Mouse (Mus musculus) MEL (cell line): ENCODE data around the gene Krtcap2. TPM values are rescaled to one million over a fixed set of nuclear protein-coding genes. Genes with fewer than 3 reads are reported as not detected.

Experiments used
- DNase-seq: peaks from one replicate; pipeline ENCODE4 v3.0.0; 2011; ENCODE audit warnings: low read depth, low spot score
- H3K27ac ChIP-seq: 2 replicates; pipeline ENCODE4 v1.5.1; 2012; ENCODE audit warnings: low read depth, mild to moderate bottlenecking, control low read depth, low read length, moderate library complexity; ENCODE audit not compliant: control insufficient read depth
- H3K27me3 ChIP-seq, 2 experiments: fragments of 150-350 bp in 1 of 2; sonication (generic) in 1 of 2; 2 replicates each; pipeline ENCODE4 v1.6.1; 2012; ENCODE audit warnings: low read length in 2 of 2, mild to moderate bottlenecking in 2 of 2, improper control_type of control experiment in 1 of 2, moderate library complexity in 1 of 2; ENCODE audit not compliant: insufficient read depth in 2 of 2, control insufficient read depth in 1 of 2
- H3K36me3 ChIP-seq, 2 experiments: 2 replicates each; pipeline ENCODE4 v1.6.1; 2012 to 2014; ENCODE audit warnings: low read length in 2 of 2, improper control_type of control experiment in 1 of 2, inconsistent platforms in 1 of 2, mild to moderate bottlenecking in 1 of 2; ENCODE audit not compliant: insufficient read depth in 2 of 2, control insufficient read depth in 1 of 2
- H3K4me1 ChIP-seq, 2 experiments: fragments of 150-350 bp in 1 of 2; sonication (generic) in 1 of 2; 2 replicates each; pipeline ENCODE4 v1.6.1; 2012; ENCODE audit warnings: low read length in 2 of 2, improper control_type of control experiment in 1 of 2, mild to moderate bottlenecking in 1 of 2; ENCODE audit not compliant: insufficient read depth in 2 of 2, control insufficient read depth in 1 of 2
- H3K4me3 ChIP-seq, 2 experiments: fragments of 150-350 bp in 1 of 2; sonication (generic) in 1 of 2; 2 replicates each; pipeline ENCODE4 v1.5.1; 2012; ENCODE audit warnings: low read depth in 2 of 2, low read length in 2 of 2, mild to moderate bottlenecking in 2 of 2, moderate library complexity in 2 of 2, control low read depth in 1 of 2, improper control_type of control experiment in 1 of 2; ENCODE audit not compliant: control insufficient read depth in 1 of 2, insufficient read depth in 1 of 2
- H3K79me2 ChIP-seq: 2 replicates; pipeline ENCODE4 v1.6.1; 2012; ENCODE audit warnings: mild to moderate bottlenecking, low read length, moderate library complexity; ENCODE audit not compliant: control insufficient read depth, poor library complexity, insufficient read depth
- H3K9ac ChIP-seq: 2 replicates; pipeline ENCODE4 v1.6.1; 2012; ENCODE audit warnings: low read depth, mild to moderate bottlenecking, control low read depth, low read length, moderate library complexity; ENCODE audit not compliant: control insufficient read depth, poor library complexity, severe bottlenecking
- H3K9me3 ChIP-seq: fragments of 150-350 bp; sonication (generic); replicated peaks from 2 replicates; pipeline ENCODE4 v1.6.1; 2012; ENCODE audit warnings: mild to moderate bottlenecking, low read length, improper control_type of control experiment, moderate library complexity; ENCODE audit not compliant: insufficient read depth
- CHD1 ChIP-seq: IDR thresholded peaks from 2 replicates; pipeline ENCODE4 v1.6.1; 2012; ENCODE audit warnings: low read depth, mild to moderate bottlenecking, inconsistent platforms, low read length, improper control_type of control experiment
- EP300 ChIP-seq, 2 experiments: IDR thresholded peaks; 2 replicates each; pipeline ENCODE4 v1.6.1; 2011; ENCODE audit warnings: improper control_type of control experiment in 2 of 2, low read length in 2 of 2, low read depth in 1 of 2, mild to moderate bottlenecking in 1 of 2
- JUND ChIP-seq: IDR thresholded peaks from 2 replicates; pipeline ENCODE4 v1.6.1; 2011; ENCODE audit warnings: low read depth, mild to moderate bottlenecking, improper control_type of control experiment, low read length
- MAX ChIP-seq: IDR thresholded peaks from 2 replicates; pipeline ENCODE4 v1.6.1; 2011; ENCODE audit warnings: low read length, improper control_type of control experiment
- MEF2A ChIP-seq: IDR thresholded peaks from 2 replicates; pipeline ENCODE4 v1.6.1; 2014; ENCODE audit warnings: low read depth, mild to moderate bottlenecking, inconsistent platforms, low read length, improper control_type of control experiment; ENCODE audit not compliant: poor library complexity, insufficient replicate concordance, severe bottlenecking; ENCODE audit errors: extremely low read depth
- MXI1 ChIP-seq: IDR thresholded peaks from 2 replicates; pipeline ENCODE4 v1.6.1; 2011; ENCODE audit warnings: mild to moderate bottlenecking, low read depth, low read length, improper control_type of control experiment
- MYB ChIP-seq: IDR thresholded peaks from 2 replicates; pipeline ENCODE4 v1.6.1; 2011; ENCODE audit warnings: mild to moderate bottlenecking, low read depth, low read length, improper control_type of control experiment
- NELFE ChIP-seq: IDR thresholded peaks from 2 replicates; pipeline ENCODE4 v1.6.1; 2011; ENCODE audit warnings: low read depth, low read length, improper control_type of control experiment
- NRF1 ChIP-seq: IDR thresholded peaks from 2 replicates; pipeline ENCODE4 v1.6.1; 2014; ENCODE audit warnings: low read depth, mild to moderate bottlenecking, inconsistent platforms, low read length, improper control_type of control experiment, moderate library complexity; ENCODE audit not compliant: poor library complexity, insufficient read depth, severe bottlenecking
- POLR2A ChIP-seq, 2 experiments: IDR thresholded peaks; 2 replicates each; pipeline ENCODE4 v1.6.1; 2011 to 2012; ENCODE audit warnings: low read length in 2 of 2, mild to moderate bottlenecking in 2 of 2, control low read depth in 1 of 2, improper control_type of control experiment in 1 of 2, low read depth in 1 of 2, moderate library complexity in 1 of 2; ENCODE audit not compliant: control insufficient read depth in 1 of 2, insufficient read depth in 1 of 2, poor library complexity in 1 of 2
- RAD21 ChIP-seq: IDR thresholded peaks from 2 replicates; pipeline ENCODE4 v1.6.1; 2011; ENCODE audit warnings: mild to moderate bottlenecking, low read depth, low read length, improper control_type of control experiment
- RCOR1 ChIP-seq: IDR thresholded peaks from 2 replicates; pipeline ENCODE4 v1.6.1; 2012; ENCODE audit warnings: low read depth, mild to moderate bottlenecking, inconsistent platforms, low read length, improper control_type of control experiment
- SIN3A ChIP-seq: IDR thresholded peaks from 2 replicates; pipeline ENCODE4 v1.6.1; 2012; ENCODE audit warnings: low read length, improper control_type of control experiment, inconsistent platforms
- TAL1 ChIP-seq: IDR thresholded peaks from 2 replicates; pipeline ENCODE4 v1.6.1; 2012; ENCODE audit warnings: mild to moderate bottlenecking, inconsistent platforms, low read length, moderate library complexity, mixed read lengths
- TBP ChIP-seq: IDR thresholded peaks from 2 replicates; pipeline ENCODE4 v1.8.0; 2011; ENCODE audit warnings: low read depth, low read length, improper control_type of control experiment
- TCF12 ChIP-seq: IDR thresholded peaks from 2 replicates; pipeline ENCODE4 v1.6.1; 2014; ENCODE audit warnings: low read depth, mild to moderate bottlenecking, inconsistent platforms, low read length, improper control_type of control experiment, moderate library complexity
- USF1 ChIP-seq: IDR thresholded peaks from 2 replicates; pipeline ENCODE4 v1.6.1; 2014; ENCODE audit warnings: low read depth, mild to moderate bottlenecking, inconsistent platforms, low read length, improper control_type of control experiment, moderate library complexity
- ZC3H11A ChIP-seq: IDR thresholded peaks from 2 replicates; pipeline ENCODE4 v1.6.1; 2012; ENCODE audit warnings: low read depth, mild to moderate bottlenecking, inconsistent platforms, low read length, improper control_type of control experiment
- ZKSCAN1 ChIP-seq: IDR thresholded peaks from 2 replicates; pipeline ENCODE4 v1.6.1; 2012; ENCODE audit warnings: low read depth, mild to moderate bottlenecking, inconsistent platforms, low read length, improper control_type of control experiment, moderate library complexity
- ZMIZ1 ChIP-seq: IDR thresholded peaks from 2 replicates; pipeline ENCODE4 v1.6.1; 2012; ENCODE audit warnings: low read depth, mild to moderate bottlenecking, inconsistent platforms, low read length, improper control_type of control experiment, moderate library complexity
- polyA plus RNA-seq, 2 experiments: library from polyadenylated mRNA; stranded (reverse) in 1 of 2; unstranded in 1 of 2; fragments of >175 nt in 1 of 2; fragments of >200 nt in 1 of 2; gene quantifications; 2 replicates each; pipeline versions ENCODE4 v1.2.1 to v1.2.4; 2012; ENCODE audit warnings: low replicate concordance in 2 of 2, low read depth in 1 of 2; ENCODE audit not compliant: insufficient read length in 2 of 2, insufficient read depth in 1 of 2, missing spikeins in 1 of 2
- total RNA-seq: library from RNA; depleted of rRNA; stranded (reverse); fragments of 300-350 nt; gene quantifications from 2 replicates; pipeline ENCODE4 v1.2.3, GENCODE M21; 2012

The Krtcap2 gene
- total and polyA plus RNA-seq, 3 experiments = 171 to 497 TPM; not detected in 1

- peaks cover 1% of the 10 kb centered on the region; the same call in 1 of the 2 replicates for H3K79me2 ChIP-seq
- no peak for DNase-seq
- H3K4me1 ChIP-seq = peaks cover 3 to 26% of the 10 kb centered on the region in 2 experiments
- H3K4me3 ChIP-seq = no peak overlapping the region
- H3K9me3 ChIP-seq = no peaks in the 10 kb centered on the region
- no peak for TF ChIP-seq SIN3A
- no peak for TF ChIP-seq JUND
- no peak for TF ChIP-seq TBP
- no peak for TF ChIP-seq RCOR1
- no peak for TF ChIP-seq ZC3H11A
- no peak for TF ChIP-seq MAX
- TF ChIP-seq USF1 = no peak
- TF ChIP-seq ZKSCAN1 = no peak
- TF ChIP-seq MYB = no peak
- TF ChIP-seq NRF1 = no peak
- TF ChIP-seq RAD21 = no peak
- no peak for TF ChIP-seq TCF12
- no peak for TF ChIP-seq POLR2A (IDR thresholded peaks at IDR 0.05; ENCODE audit: control insufficient read depth in 1 of 2, insufficient read depth in 1 of 2, low read depth in 1 of 2, low read length in 2 of 2, poor library complexity in 1 of 2)
- no peak for TF ChIP-seq EP300 (IDR thresholded peaks at IDR 0.05; ENCODE audit: low read depth in 1 of 2, low read length in 2 of 2)
- no peak for TF ChIP-seq CHD1
- no peak for TF ChIP-seq NELFE
- TF ChIP-seq ZMIZ1 = no peak
- no peak for TF ChIP-seq TAL1
- no peak for TF ChIP-seq MEF2A
- TF ChIP-seq MXI1 = no peak
- TF ChIP-seq, all 39 proteins: peak for 0
- H3K27ac ChIP-seq = no peak overlapping the region
- H3K9ac ChIP-seq = no peak overlapping the region
- peaks cover 0 to 2% of the 10 kb centered on the region in 2 experiments; a peak in 2 of 4 replicates for H3K27me3 ChIP-seq
- H3K36me3 ChIP-seq = peaks cover 0 to 14% of the 10 kb centered on the region in 2 experiments; a peak in 2 of 4 replicates
Observed at GRCm38 (mm10) chr3:89271760-89272159, 26.0 kb downstream of the Krtcap2 start.

GRCm38 (mm10) chr3:89276061-89276460, 30.3 kb downstream of the Krtcap2 start:
- Histone ChIP-seq H3K4me1 (peaks cover 0 to 2% of the 10 kb centered on the region in 2 experiments; a peak in 2 of 4 replicates), H3K9ac (no peak overlapping the region), H3K27me3 (peaks cover 24 to 30% of the 10 kb centered on the region in 2 experiments), H3K9me3 (no peaks in the 10 kb centered on the region), H3K4me3 (no peak overlapping the region), H3K27ac (no peak overlapping the region), H3K79me2 (no peaks in the 10 kb centered on the region)
- no peak for DNase-seq
- no peak for TF ChIP-seq EP300 (IDR thresholded peaks at IDR 0.05; ENCODE audit: low read depth in 1 of 2, low read length in 2 of 2)
- TF ChIP-seq, all 39 proteins: peak for 0
- H3K36me3 ChIP-seq = no peaks in the 10 kb centered on the region
